Mouse (Mus musculus) adrenal gland, adult (tissue): ENCODE data around the gene Avil.

Source experiments
- DNase-seq, 2 experiments: peaks; one replicate each; pipeline ENCODE4 v3.0.0; 2022 to 2023; ENCODE audit warnings: low spot score in 1 of 2; ENCODE audit not compliant: inconsistent age in 2 of 2

Avil gene

GRCm38 (mm10) chr10:126980933-126981530 is 19.5 kb upstream of the Avil start:
- DNase-seq: peak in 1 of 2 experiments; percentile 75

- peak; percentile 46 to 68 for DNase-seq
Measured at GRCm38 (mm10) chr10:126981746-126982145, 18.8 kb upstream of the Avil start.

GRCm38 (mm10) chr10:126983193-126983725 is 17.2 kb upstream of the Avil start:
- DNase-seq: peak; percentile 12 to 71

GRCm38 (mm10) chr10:126984189-126985004 is 16.1 kb upstream of the Avil start:
- peak; percentile 58 to 85 for DNase-seq

- DNase-seq: peak in 1 of 2 experiments; percentile 50
Measured at GRCm38 (mm10) chr10:126985127-126985526, 15.4 kb upstream of the Avil start.

GRCm38 (mm10) chr10:126985579-126985978 is 14.9 kb upstream of the Avil start:
- DNase-seq: peak in 1 of 2 experiments; percentile 50

- peak; percentile 85 to 93 for DNase-seq
Measured at GRCm38 (mm10) chr10:126986541-126986961, 14.0 kb upstream of the Avil start.

GRCm38 (mm10) chr10:126987183-126988118 is 13.1 kb upstream of the Avil start:
- peak; percentile 43 to 75 for DNase-seq

- peak; percentile 45 to 75 for DNase-seq
Measured at GRCm38 (mm10) chr10:126988513-126989165, 11.9 kb upstream of the Avil start.

- DNase-seq: peak; percentile 88 to 96
Measured at GRCm38 (mm10) chr10:126990313-126991056, 10.0 kb upstream of the Avil start.

- DNase-seq: peak in 1 of 2 experiments; percentile 29
Measured at GRCm38 (mm10) chr10:126991676-126992075, 8.8 kb upstream of the Avil start.

GRCm38 (mm10) chr10:126993621-126994020 is 6.9 kb upstream of the Avil start:
- peak in 1 of 2 experiments; percentile 24 for DNase-seq

- DNase-seq: peak; percentile 22 to 51
Measured at GRCm38 (mm10) chr10:126997340-126998113, 3.0 kb upstream of the Avil start.

- DNase-seq: peak; percentile 8 to 35
Measured at GRCm38 (mm10) chr10:127001297-127001696, 788 bp downstream of the Avil start.

GRCm38 (mm10) chr10:127002056-127002455 is 1.5 kb downstream of the Avil start:
- DNase-seq: peak; percentile 23 to 58

GRCm38 (mm10) chr10:127002765-127003164 is 2.3 kb downstream of the Avil start:
- DNase-seq: no peak

GRCm38 (mm10) chr10:127003334-127003733 is 2.8 kb downstream of the Avil start:
- peak; percentile 88 to 93 for DNase-seq

- no peak for DNase-seq
Measured at GRCm38 (mm10) chr10:127003806-127004205, 3.3 kb downstream of the Avil start.

GRCm38 (mm10) chr10:127016488-127016887 is 16.0 kb downstream of the Avil start:
- DNase-seq: no peak
